ENCODE assay signal across 8 mouse cellular contexts in genomic region chr6:51469715-51470310, GRCm38 (mm10). TPM values are rescaled to one million over a fixed set of nuclear protein-coding genes. Genes with fewer than 3 reads are reported as not detected.
A peak's percentile ranks its signal among the peaks of the same experiment; 100 is the strongest.
DNase-seq lines count a peak whose midpoint lies in the region; ATAC-seq lines count a peak whose summit lies in the region.

Hnrnpa2b1 (minus strand) TSS chr6:51469894.

- under 1% methylated on average over 63 of the region's 63 CpGs for WGBS in hindbrain, embryonic 12.5 days

- no peaks in the 10 kb centered on the region for H3K9me3 ChIP-seq in hindbrain, embryonic 12.5 days (replicated peaks)

- ATAC-seq in hindbrain, embryonic 12.5 days (ENCODE audit: low FRiP score), result peak; percentile 92

- peaks cover 43% of the 10 kb centered on the region for H3K4me1 ChIP-seq in hindbrain, embryonic 12.5 days

- peak; percentile 100 for DNase-seq in NIH3T3 (ENCODE audit: low read depth)
- DNase-seq in cerebellum, postnatal 10 days, result peak; percentile 99
- peak; percentile 95 to 99 for DNase-seq in frontal cortex, postnatal 10 days (ENCODE audit: low spot score in 2 of 2)
- DNase-seq in layer of hippocampus, postnatal 14 days (ENCODE audit: low spot score in 2 of 2), result peak; percentile 99 to 100
- peak; percentile 99 for DNase-seq in lung, postnatal 14 days
- DNase-seq in retina, adult 2 months (ENCODE audit: low read depth, low spot score), result peak; percentile 100
- DNase-seq in thymus, postnatal 36 days, result peak; percentile 98 to 100

- H3K36me3 ChIP-seq in hindbrain, embryonic 12.5 days, result peaks cover 33% of the 10 kb centered on the region

- peak within 1 kb of the TSS; percentile 93 for H3K4me3 ChIP-seq in hindbrain, embryonic 12.5 days

- no peaks in the 10 kb centered on the region for H3K27me3 ChIP-seq in hindbrain, embryonic 12.5 days

- H3K27ac ChIP-seq in hindbrain, embryonic 12.5 days, result peak within 1 kb of the TSS; percentile 100

- peak within 1 kb of the TSS; percentile 68 for H3K4me2 ChIP-seq in hindbrain, embryonic 12.5 days (replicated peaks)

- peak within 1 kb of the TSS; percentile 100 for H3K9ac ChIP-seq in hindbrain, embryonic 12.5 days

RNA-seq across cellular contexts. Expression of gene Hnrnpa2b1, which starts in this region (rescaled TPM):
- 2,304 and 2,598 TPM in 2 replicates for polyA plus RNA-seq in hindbrain, embryonic 12.5 days (2016; fragmentation: Nextera tagmentation; extraction: Ambion mirVana)
- 100 to 1,000 TPM; 544 to 550 TPM for total RNA-seq in layer of hippocampus, postnatal 14 days (2021)

Comparison
In these comparisons a context has a peak if more than half of its experiments do, and no peak if none do; other contexts are left out.
1. Peak in every context shown above with its lines: DNase-seq, ATAC-seq, H3K4me3 ChIP-seq and H3K27ac ChIP-seq.